ENCODE assay signal across 8 mouse cellular contexts in the genomic region with DNA sequence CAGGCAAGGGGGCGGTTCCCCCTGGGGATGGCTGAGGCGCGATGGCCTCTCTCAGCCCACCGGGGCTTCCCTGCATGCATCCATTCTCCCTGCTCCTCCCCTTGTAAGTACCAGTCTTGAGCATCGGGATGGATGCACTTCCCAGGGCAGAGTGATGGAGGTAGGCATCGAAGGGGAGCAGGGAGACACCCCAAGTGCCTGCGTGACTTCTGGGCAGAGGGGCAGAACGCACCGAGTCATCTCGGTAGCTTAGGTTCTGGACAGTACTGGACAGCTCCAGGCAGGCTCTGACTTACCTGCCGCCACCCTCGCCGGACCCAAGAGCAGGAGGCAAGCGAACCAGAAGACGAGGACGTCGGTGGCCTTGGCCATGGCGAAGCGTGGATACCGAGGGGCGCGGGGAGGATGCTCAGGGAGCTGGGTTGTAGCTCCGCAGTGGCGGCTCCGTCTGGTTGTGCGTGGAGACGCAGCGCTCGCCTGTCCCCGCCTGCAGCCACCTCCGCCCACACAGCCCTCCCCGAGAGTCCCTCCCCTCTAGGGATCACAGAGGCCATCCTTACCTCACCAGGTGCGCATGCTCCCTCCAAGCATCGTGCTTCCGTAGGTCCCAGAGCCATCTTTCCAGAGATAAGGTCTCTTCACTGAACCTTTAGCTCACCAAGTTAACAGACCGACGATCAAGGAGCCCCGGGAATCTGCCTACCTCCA. TPM values are rescaled to one million over a fixed set of nuclear protein-coding genes. Genes with fewer than 3 reads are reported as not detected.
A peak's percentile ranks its signal among the peaks of the same experiment; 100 is the strongest.
DNase-seq lines count a peak whose midpoint lies in the region; ATAC-seq lines count a peak whose summit lies in the region.

A gene (minus strand): TSS at position 658 of the 708 bp plus-strand sequence.

- intact Hi-C loops in left cerebral cortex, postnatal 36 days (cut with DNase I): no loop called here

- H3K36me3 ChIP-seq in embryonic facial prominence, embryonic 10.5 days (replicated peaks): no peaks in the 10 kb centered on the region
- H3K36me3 ChIP-seq in intestine, embryonic 14.5 days (ENCODE audit: control insufficient read depth, insufficient read depth, low read length): no peaks in the 10 kb centered on the region
- H3K36me3 ChIP-seq in neural tube, embryonic 13.5 days: no peaks in the 10 kb centered on the region

- peaks cover 19% of the 10 kb centered on the region for H3K4me1 ChIP-seq in embryonic facial prominence, embryonic 10.5 days
- no peaks in the 10 kb centered on the region for H3K4me1 ChIP-seq in intestine, embryonic 14.5 days (replicated peaks; ENCODE audit: control insufficient read depth, insufficient read depth, low read length)
- H3K4me1 ChIP-seq in neural tube, embryonic 13.5 days (replicated peaks): peaks cover 39% of the 10 kb centered on the region

- H3K27ac ChIP-seq in embryonic facial prominence, embryonic 10.5 days (replicated peaks): no peak within 1 kb of the TSS; the same call in 1 of the 2 replicates
- H3K27ac ChIP-seq in intestine, embryonic 14.5 days (ENCODE audit: low read depth): no peak within 1 kb of the TSS
- H3K27ac ChIP-seq in neural tube, embryonic 13.5 days (replicated peaks): peak within 1 kb of the TSS; percentile 89

- DNase-seq in CD4-positive helper T cell, adult 2 months (ENCODE audit: low read depth, low spot score): peak; percentile 37
- DNase-seq in adrenal gland, adult 2 months: peak; percentile 41
- peak; percentile 58 for DNase-seq in embryonic facial prominence, embryonic 10.5 days (ENCODE audit: low spot score)
- peak; percentile 60 for DNase-seq in intestine, embryonic 14.5 days (ENCODE audit: low spot score)
- DNase-seq in left cerebral cortex, postnatal 36 days (ENCODE audit: low spot score in 2 of 2): peak; percentile 78 to 87
- DNase-seq in heart, adult 18-20 months: no peak

- peaks cover 60% of the 10 kb centered on the region for H3K27me3 ChIP-seq in embryonic facial prominence, embryonic 10.5 days (replicated peaks; ENCODE audit: low read depth, poor library complexity, severe bottlenecking)
- peaks cover 20% of the 10 kb centered on the region for H3K27me3 ChIP-seq in intestine, embryonic 14.5 days (replicated peaks; ENCODE audit: control insufficient read depth, insufficient read depth, low read length)
- H3K27me3 ChIP-seq in neural tube, embryonic 13.5 days: peaks cover 20% of the 10 kb centered on the region

- 2% methylated on average over 38 of the region's 38 CpGs for WGBS in embryonic facial prominence, embryonic 10.5 days
- WGBS in intestine, embryonic 14.5 days: 2% methylated on average over 38 of the region's 38 CpGs
- 2% methylated on average over 38 of the region's 38 CpGs for WGBS in neural tube, embryonic 13.5 days

- ATAC-seq in intestine, embryonic 14.5 days (replicated peaks; ENCODE audit: low FRiP score, low TSS enrichment, low read depth): peak; percentile 51; the same call in 1 of the 2 replicates
- ATAC-seq in neural tube, embryonic 13.5 days (ENCODE audit: low read depth): peak; percentile 91
- ATAC-seq in activated CD4-positive, CD25-positive, alpha-beta regulatory T cell, adult 4 months: no peak

- peak within 1 kb of the TSS; percentile 51 for H3K4me2 ChIP-seq in intestine, embryonic 14.5 days (ENCODE audit: low read length)
- peak within 1 kb of the TSS; percentile 61 for H3K4me2 ChIP-seq in neural tube, embryonic 13.5 days

- H3K9ac ChIP-seq in intestine, embryonic 14.5 days (ENCODE audit: low read length): no peak within 1 kb of the TSS
- peak within 1 kb of the TSS; percentile 85 for H3K9ac ChIP-seq in neural tube, embryonic 13.5 days

- H3K4me3 ChIP-seq in embryonic facial prominence, embryonic 10.5 days: peak within 1 kb of the TSS; percentile 51
- H3K4me3 ChIP-seq in intestine, embryonic 14.5 days (ENCODE audit: low read depth, low read length): peak within 1 kb of the TSS; percentile 24
- H3K4me3 ChIP-seq in neural tube, embryonic 13.5 days: peak within 1 kb of the TSS; percentile 56

- no peaks in the 10 kb centered on the region for H3K9me3 ChIP-seq in embryonic facial prominence, embryonic 10.5 days
- H3K9me3 ChIP-seq in intestine, embryonic 14.5 days (ENCODE audit: control insufficient read depth, low read length): no peaks in the 10 kb centered on the region
- H3K9me3 ChIP-seq in neural tube, embryonic 13.5 days: no peaks in the 10 kb centered on the region

RNA-seq across cellular contexts. Expression of the gene that starts here (rescaled TPM):
- 10 to 100 TPM; 30.5 to 48.0 TPM for total RNA-seq in adrenal gland, adult 2 months (2021)
- polyA plus RNA-seq in adrenal gland, adult 2 months (2012; rRNA removed): 17.9 and 24.0 TPM in 2 replicates
- 0.80 and 1.9 TPM in 2 replicates for polyA plus RNA-seq in embryonic facial prominence, embryonic 10.5 days (2016; fragmentation: Nextera tagmentation; extraction: Ambion mirVana)
- polyA plus RNA-seq in intestine, embryonic 14.5 days (2014; fragmentation: Nextera tagmentation; extraction: Ambion mirVana): 2.9 and 3.3 TPM in 2 replicates
- 100 to 1,000 TPM; 163 to 174 TPM for total RNA-seq in left cerebral cortex, postnatal 36 days (2021)
- polyA plus RNA-seq in neural tube, embryonic 13.5 days (2015; fragmentation: Nextera tagmentation; extraction: Ambion mirVana): 171 and 179 TPM in 2 replicates
- polyA plus RNA-seq in activated CD4-positive, CD25-positive, alpha-beta regulatory T cell, adult 4 months (2017; shearing (Covaris generic)): not detected
- under 1 TPM; 0.25 to 0.49 TPM for total RNA-seq in heart, adult 18-20 months (2021)

Comparison
In these comparisons a context has a peak if more than half of its experiments do, and no peak if none do; other contexts are left out.
1. RNA of the gene that starts here (total RNA-seq): 163 to 174 TPM in left cerebral cortex, postnatal 36 days and 30.5 to 48.0 TPM in adrenal gland, adult 2 months; 0.25 to 0.49 TPM in heart, adult 18-20 months; every median in the first group is over 10 times any median in the second.
2. DNase-seq: peak in CD4-positive helper T cell, adult 2 months (single experiment), adrenal gland, adult 2 months (single experiment), embryonic facial prominence, embryonic 10.5 days (single experiment), intestine, embryonic 14.5 days (single experiment) and left cerebral cortex, postnatal 36 days (2 of 2); none in heart, adult 18-20 months (0 of 2).
3. Peak in every context shown above with its lines, with median percentiles within 50 percentile points of each other: H3K4me3 ChIP-seq.